Comparison of ENCODE assay signal across 8 mouse cellular contexts in genomic region chr4:22498102-22498957, GRCm38 (mm10). TPM values are rescaled to one million over a fixed set of nuclear protein-coding genes. Genes with fewer than 3 reads are reported as not detected.
DNase-seq lines count a peak whose midpoint lies in the region; ATAC-seq and TF ChIP-seq lines count a peak whose summit lies in the region.

No protein-coding gene starts in this region.

- no peaks in the 10 kb centered on the region for H3K36me3 ChIP-seq in lung, embryonic 15.5 days
- no peaks in the 10 kb centered on the region for H3K36me3 ChIP-seq in intestine, embryonic 14.5 days (ENCODE audit: control insufficient read depth, insufficient read depth, low read length)
- H3K36me3 ChIP-seq in midbrain, postnatal 0 days (ENCODE audit: insufficient read depth, low read length) = no peaks in the 10 kb centered on the region

- no peak overlapping the region for H3K27ac ChIP-seq in cerebellum, adult 2 months (ENCODE audit: insufficient read depth, low read length)
- no peak overlapping the region for H3K27ac ChIP-seq in lung, embryonic 15.5 days
- H3K27ac ChIP-seq in intestine, embryonic 14.5 days (ENCODE audit: low read depth) = no peak overlapping the region
- peak overlapping the region; percentile 64 for H3K27ac ChIP-seq in midbrain, postnatal 0 days (ENCODE audit: low read depth, low read length)

- H3K9me3 ChIP-seq in lung, embryonic 15.5 days = no peaks in the 10 kb centered on the region
- no peaks in the 10 kb centered on the region for H3K9me3 ChIP-seq in intestine, embryonic 14.5 days (ENCODE audit: control insufficient read depth, low read length)
- H3K9me3 ChIP-seq in midbrain, postnatal 0 days (ENCODE audit: low read length) = no peaks in the 10 kb centered on the region

- TF ChIP-seq POLR2A in cerebellum, adult 2 months (IDR thresholded peaks at IDR 0.05; ENCODE audit: borderline replicate concordance, insufficient read depth, low read length) = no peak
- no peak for TF ChIP-seq POLR2A in lung, adult 2 months (IDR thresholded peaks at IDR 0.05; ENCODE audit: borderline replicate concordance, extremely low read depth, low read depth, low read length)

- peak overlapping the region; percentile 6 for H3K4me3 ChIP-seq in cerebellum, adult 2 months (replicated peaks; ENCODE audit: insufficient read depth, low read depth, low read length)
- H3K4me3 ChIP-seq in lung, embryonic 15.5 days = no peak overlapping the region
- no peak overlapping the region for H3K4me3 ChIP-seq in lung, adult 2 months (replicated peaks; ENCODE audit: extremely low read depth, low read depth, low read length)
- 0 out of 2 replicates have a peak overlapping the region, but pooled peaks have one; percentile 2 for H3K4me3 ChIP-seq in intestine, embryonic 14.5 days (ENCODE audit: low read depth, low read length)
- peak overlapping the region; percentile 47 for H3K4me3 ChIP-seq in midbrain, postnatal 0 days (ENCODE audit: low read depth, low read length)

- DNase-seq in cerebellum, adult 2 months = peak; percentile 18 to 36
- DNase-seq in cerebellum, adult 8-10 months = no peak
- DNase-seq in lung, adult 2 months = no peak
- DNase-seq in intestine, embryonic 14.5 days (ENCODE audit: low spot score) = peak; percentile 69
- peak; percentile 54 for DNase-seq in midbrain, postnatal 0 days (ENCODE audit: low spot score)
- no peak for DNase-seq in adrenal gland, postnatal 4 days (ENCODE audit: low spot score in 2 of 2)
- DNase-seq in gastrocnemius, postnatal 14 days = no peak

- TF ChIP-seq CTCF in cerebellum, adult 2 months (IDR thresholded peaks at IDR 0.05; ENCODE audit: borderline replicate concordance, insufficient read depth, low read depth, low read length) = no peak
- TF ChIP-seq CTCF in lung, adult 2 months (IDR thresholded peaks at IDR 0.05; ENCODE audit: insufficient read depth, low read length) = no peak
- peak; percentile 50 for TF ChIP-seq CTCF in midbrain, postnatal 0 days (IDR thresholded peaks at IDR 0.05)

- peak overlapping the region; percentile 32; the same call in 1 of the 2 replicates for H3K4me2 ChIP-seq in lung, embryonic 15.5 days
- H3K4me2 ChIP-seq in intestine, embryonic 14.5 days (ENCODE audit: low read length) = 0 out of 2 replicates have a peak overlapping the region, but pooled peaks have one; percentile 13
- peak overlapping the region; percentile 86 for H3K4me2 ChIP-seq in midbrain, postnatal 0 days (ENCODE audit: low read depth, low read length, poor library complexity, severe bottlenecking)

- no peaks in the 10 kb centered on the region for H3K4me1 ChIP-seq in cerebellum, adult 2 months (ENCODE audit: control insufficient read depth, insufficient read depth, low read length)
- peaks cover 13% of the 10 kb centered on the region; the same call in 1 of the 2 replicates for H3K4me1 ChIP-seq in lung, embryonic 15.5 days
- peaks cover 3% of the 10 kb centered on the region; the same call in 1 of the 2 replicates for H3K4me1 ChIP-seq in lung, adult 2 months (ENCODE audit: control insufficient read depth, insufficient read depth, low read length)
- H3K4me1 ChIP-seq in intestine, embryonic 14.5 days (replicated peaks; ENCODE audit: control insufficient read depth, insufficient read depth, low read length) = no peaks in the 10 kb centered on the region
- peaks cover 5% of the 10 kb centered on the region; the same call in 1 of the 2 replicates for H3K4me1 ChIP-seq in midbrain, postnatal 0 days (ENCODE audit: insufficient read depth, low read length)

- no peak for ATAC-seq in lung, embryonic 15.5 days (ENCODE audit: borderline replicate concordance, extremely low read depth, low FRiP score, low TSS enrichment)
- ATAC-seq in intestine, embryonic 14.5 days (replicated peaks; ENCODE audit: low FRiP score, low TSS enrichment, low read depth) = peak; percentile 26; the same call in 1 of the 2 replicates
- peak; percentile 44; the same call in 1 of the 2 replicates for ATAC-seq in midbrain, postnatal 0 days (ENCODE audit: low FRiP score)

- H3K9ac ChIP-seq in lung, embryonic 15.5 days = no peak overlapping the region
- no peak overlapping the region for H3K9ac ChIP-seq in intestine, embryonic 14.5 days (ENCODE audit: low read length)
- H3K9ac ChIP-seq in midbrain, postnatal 0 days (replicated peaks; ENCODE audit: low read length, poor library complexity, severe bottlenecking) = peak overlapping the region; percentile 42; the same call in 1 of the 2 replicates

- H3K27me3 ChIP-seq in cerebellum, adult 2 months (ENCODE audit: control insufficient read depth, insufficient read depth, low read length) = peaks cover 5% of the 10 kb centered on the region; the same call in 1 of the 2 replicates
- peaks cover 79% of the 10 kb centered on the region for H3K27me3 ChIP-seq in lung, embryonic 15.5 days
- peaks cover 86% of the 10 kb centered on the region for H3K27me3 ChIP-seq in intestine, embryonic 14.5 days (replicated peaks; ENCODE audit: control insufficient read depth, insufficient read depth, low read length)
- no peaks in the 10 kb centered on the region for H3K27me3 ChIP-seq in midbrain, postnatal 0 days (ENCODE audit: insufficient read depth, low read length)

- 1% methylated on average over 45 of the region's 45 CpGs for WGBS in cerebellum, adult 2 months
- under 1% methylated on average over 43 of the region's 45 CpGs for WGBS in lung, embryonic 15.5 days
- 1% methylated on average over 45 of the region's 45 CpGs for WGBS in lung, adult 2 months
- WGBS in intestine, embryonic 14.5 days = under 1% methylated on average over 45 of the region's 45 CpGs
- under 1% methylated on average over 44 of the region's 45 CpGs for WGBS in midbrain, postnatal 0 days

- intact Hi-C loops in gastrocnemius, postnatal 14 days (cut with DNase I; ENCODE audit: low total_unique reads) = no loop called here

RNA-seq across cellular contexts. Expression of gene Pou3f2, which starts 10.2 kb away (rescaled TPM):
- polyA plus RNA-seq in cerebellum, adult 2 months (2012; rRNA removed) = 5.8 and 6.9 TPM in 2 replicates
- 0.05 and 0.06 TPM in 2 replicates for polyA plus RNA-seq in lung, embryonic 15.5 days (2015; fragmentation: Nextera tagmentation; extraction: Ambion mirVana)
- polyA plus RNA-seq in lung, adult 2 months (2012; rRNA removed) = 0.01 TPM in 1 of 2 replicates, not detected in the other
- not detected in 2 replicates for polyA plus RNA-seq in intestine, embryonic 14.5 days (2014; fragmentation: Nextera tagmentation; extraction: Ambion mirVana)
- 36.4 and 37.5 TPM in 2 replicates for total RNA-seq in midbrain, postnatal 0 days (2014; rRNA removed)
- 17.4 and 19.3 TPM in 2 replicates for polyA plus RNA-seq in midbrain, postnatal 0 days (2015; fragmentation: Nextera tagmentation; extraction: Ambion mirVana)
- total RNA-seq in adrenal gland, postnatal 4 days (2021) = under 1 TPM; 0.34 to 0.51 TPM
- total RNA-seq in gastrocnemius, postnatal 14 days (2021) = under 1 TPM; 0.13 to 0.14 TPM

Comparison
In these comparisons a context has a peak if more than half of its experiments do, and no peak if none do; other contexts are left out.
1. DNase-seq: peak in cerebellum, adult 2 months (2 of 2), intestine, embryonic 14.5 days (single experiment) and midbrain, postnatal 0 days (single experiment); none in cerebellum, adult 8-10 months (single experiment), lung, adult 2 months (single experiment), adrenal gland, postnatal 4 days (0 of 2) and gastrocnemius, postnatal 14 days (single experiment).
2. H3K4me3 ChIP-seq: peak in cerebellum, adult 2 months (single experiment), intestine, embryonic 14.5 days (single experiment) and midbrain, postnatal 0 days (single experiment); none in lung, embryonic 15.5 days (single experiment) and lung, adult 2 months (single experiment).
3. H3K4me2 ChIP-seq: peak in every context shown above with its lines; median percentile 86 in midbrain, postnatal 0 days; 32 in lung, embryonic 15.5 days; 13 in intestine, embryonic 14.5 days.